Mouse (Mus musculus): Measurements from ENCODE around the gene Cops3.
"Not testable (repeated sequence)": the region's sequence is repeated elsewhere in the genome, so short reads cannot be mapped to it uniquely, and the experiment has no call there.

Gene Cops3

GRCm38 (mm10) chr11:59839459-59840126, at the start of gene Cops3:
Gene Cops3, minus strand, starts transcription at chr11:59839838.
- peak; percentile 96 for DNase-seq (ENCODE audit: low read depth, low spot score)

DNA sequence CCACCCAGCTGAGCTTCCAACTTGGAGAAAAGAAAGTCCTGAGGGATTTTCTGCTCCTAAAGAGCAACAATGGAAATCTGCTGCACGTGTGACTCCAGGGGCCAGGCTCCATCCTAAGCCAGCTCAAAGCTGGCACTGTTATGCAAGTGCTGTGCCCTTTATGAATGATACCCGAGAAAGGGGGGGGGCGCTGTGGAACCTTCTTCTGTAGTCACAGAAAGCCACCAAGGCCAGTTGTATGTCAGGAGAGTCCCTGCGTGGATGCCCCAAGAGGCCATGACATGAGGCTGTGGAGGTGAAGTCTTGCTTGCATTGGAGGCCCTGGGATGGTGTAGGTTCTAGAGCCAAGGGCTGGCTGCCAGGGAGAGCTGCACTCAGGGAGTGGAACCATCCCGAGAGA, 48.5 kb upstream of the Cops3 start:
- DNase-seq (ENCODE audit: low read depth, low spot score) = no peak

GRCm38 (mm10) chr11:59886952-59887351, 47.3 kb upstream of the Cops3 start:
- DNase-seq (ENCODE audit: low read depth, low spot score) = no peak

DNA sequence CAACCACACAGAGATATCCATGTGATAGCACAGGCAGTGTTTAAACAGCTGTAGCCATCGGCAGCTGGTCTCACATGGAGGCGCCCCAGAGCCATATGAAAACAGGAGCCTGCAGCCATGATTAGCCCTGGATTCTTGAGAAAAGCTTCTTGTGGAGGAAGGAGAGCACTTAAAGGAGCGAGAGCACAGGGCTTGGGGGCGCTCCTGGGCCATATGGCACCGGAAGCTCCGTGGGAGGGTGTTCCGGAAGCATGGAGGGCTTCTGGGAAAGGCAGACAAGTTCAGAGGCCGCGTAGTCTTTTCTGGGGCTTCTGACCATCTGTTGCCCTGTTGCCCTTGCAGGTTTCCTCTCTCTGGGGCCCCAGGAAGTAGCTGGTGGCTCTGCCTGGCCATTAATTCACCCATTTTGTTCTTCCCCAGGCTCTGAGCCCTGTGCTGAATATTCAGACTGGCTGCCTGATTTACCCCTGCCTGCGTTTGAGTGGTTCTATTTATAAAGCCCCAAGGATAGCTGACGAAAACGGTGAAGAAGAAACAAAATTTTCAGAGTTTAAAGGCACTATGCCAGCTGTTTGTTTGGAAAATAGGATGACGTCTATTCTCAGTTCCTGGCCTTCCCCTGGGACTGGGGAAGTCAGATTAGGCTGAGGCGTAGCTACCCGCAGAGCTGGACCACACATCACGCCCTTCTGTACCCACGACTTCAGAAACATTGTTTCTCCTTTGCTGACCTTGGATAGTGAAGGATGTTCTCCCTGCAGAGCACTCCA, 45.8 kb upstream of the Cops3 start:
- DNase-seq (ENCODE audit: low read depth, low spot score) = peak; percentile 13

DNA sequence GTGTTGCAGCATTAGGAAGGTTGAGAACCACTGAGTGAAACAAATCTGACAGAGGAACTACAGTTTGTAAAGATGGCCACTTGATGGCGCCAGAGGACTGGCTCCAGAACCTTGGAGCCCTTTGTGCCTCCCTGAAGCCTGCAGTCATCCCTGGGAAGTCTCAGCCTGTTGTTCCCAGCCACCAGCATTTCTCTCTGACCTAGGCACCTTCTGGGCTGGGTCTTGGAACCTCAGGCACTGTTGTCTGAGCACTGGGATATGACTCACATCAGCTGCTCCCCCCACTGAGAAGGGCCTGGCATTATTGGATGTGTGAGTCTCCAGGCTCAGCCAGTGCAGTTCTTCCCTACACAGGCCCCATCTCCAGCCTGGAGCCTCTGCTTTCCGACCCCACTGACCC, 40.4 kb upstream of the Cops3 start:
- peak; percentile 89 for DNase-seq (ENCODE audit: low read depth, low spot score)

GRCm38 (mm10) chr11:59872124-59872523, 32.5 kb upstream of the Cops3 start:
- DNase-seq (ENCODE audit: low read depth, low spot score) = no peak

DNA sequence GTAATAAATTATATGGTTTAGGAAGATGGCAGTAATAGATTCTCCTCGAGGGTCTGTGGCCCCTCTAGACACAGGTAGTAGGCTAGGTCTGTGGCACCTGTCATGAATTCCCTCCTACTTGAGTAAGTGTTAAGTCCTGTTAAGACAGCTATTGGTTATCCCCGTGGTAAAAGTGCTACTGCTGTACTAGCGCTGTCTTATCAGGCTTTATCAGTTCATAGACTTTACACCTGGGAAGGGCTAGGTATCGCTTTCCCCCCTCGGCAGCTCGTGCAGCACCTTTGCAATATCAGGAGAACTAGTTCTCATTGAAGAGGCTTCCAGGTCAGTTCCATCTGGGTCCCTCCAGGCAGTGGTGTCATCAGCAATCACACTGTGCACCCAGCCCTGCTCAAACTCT, 24.7 kb upstream of the Cops3 start:
- no peak for DNase-seq (ENCODE audit: low read depth, low spot score)

GRCm38 (mm10) chr11:59860467-59860866, 20.8 kb upstream of the Cops3 start:
- DNase-seq (ENCODE audit: low read depth, low spot score) = no peak

DNA sequence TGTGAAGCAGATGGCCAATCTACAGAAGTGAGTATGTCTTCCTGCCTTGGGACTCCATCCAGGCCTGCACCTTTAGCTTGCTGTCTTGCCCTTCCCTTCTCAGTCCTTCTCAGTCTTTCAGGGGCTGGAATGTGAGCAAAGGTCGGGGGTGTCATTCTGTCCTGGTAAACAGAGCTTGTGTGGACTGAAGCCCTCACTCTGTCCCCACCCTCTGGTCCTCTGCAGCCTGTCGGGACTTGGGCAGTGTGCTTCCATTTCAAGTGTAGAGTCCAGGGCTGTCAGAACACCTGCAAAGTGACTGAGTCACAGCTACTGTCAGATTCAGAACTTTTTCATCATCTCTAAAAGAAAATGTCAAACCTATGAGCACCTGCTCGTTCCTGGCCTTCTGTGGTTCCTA, 13.2 kb upstream of the Cops3 start:
- DNase-seq (ENCODE audit: low read depth, low spot score) = no peak

DNA sequence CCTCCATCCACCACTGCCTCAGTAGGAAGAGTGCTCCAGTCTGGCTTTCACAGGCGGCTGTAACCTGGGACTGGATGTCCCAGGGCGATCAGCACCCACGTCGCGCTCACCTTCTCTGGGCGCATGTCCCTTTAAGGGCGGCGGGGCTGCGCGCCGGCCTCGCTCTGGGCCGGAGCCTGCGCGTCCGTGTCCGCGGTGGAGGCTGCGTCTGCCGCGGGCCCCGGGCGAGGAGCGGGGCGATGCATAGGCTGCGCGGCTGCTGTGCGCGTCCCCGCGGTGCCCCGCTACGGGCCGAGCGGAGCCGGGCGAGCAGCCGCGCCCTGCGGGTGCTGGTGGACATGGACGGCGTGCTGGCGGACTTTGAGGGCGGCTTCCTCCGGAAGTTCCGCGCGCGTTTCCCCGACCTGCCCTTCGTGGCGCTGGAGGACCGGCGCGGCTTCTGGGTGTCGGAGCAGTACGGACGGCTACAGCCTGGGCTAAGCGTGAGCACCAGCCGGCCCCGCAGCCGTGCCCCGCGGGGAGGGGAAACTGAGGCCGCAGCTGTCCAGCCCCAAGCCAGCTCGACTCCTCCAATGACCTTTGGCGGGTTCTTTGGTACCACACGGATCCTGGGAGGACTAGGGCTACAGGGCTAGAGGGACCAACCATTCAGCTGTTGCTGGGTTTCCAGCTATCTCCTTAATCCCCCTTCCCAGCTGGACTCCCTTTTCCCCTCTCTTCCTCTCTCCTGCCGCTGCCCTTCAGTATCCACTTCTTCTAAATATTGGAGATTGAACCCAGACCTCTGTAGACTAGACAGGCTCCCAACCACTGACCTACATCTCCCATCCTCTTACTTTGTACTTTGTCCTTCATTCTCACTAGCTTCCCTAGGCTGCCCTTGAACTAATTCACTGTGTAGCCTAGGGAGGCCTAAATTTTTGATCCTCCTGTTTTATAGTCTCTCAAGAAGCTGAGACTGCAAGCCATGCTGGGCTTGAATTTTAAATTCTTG, 8.6 kb upstream of the Cops3 start:
- DNase-seq (ENCODE audit: low read depth, low spot score) = peak; percentile 56

DNA sequence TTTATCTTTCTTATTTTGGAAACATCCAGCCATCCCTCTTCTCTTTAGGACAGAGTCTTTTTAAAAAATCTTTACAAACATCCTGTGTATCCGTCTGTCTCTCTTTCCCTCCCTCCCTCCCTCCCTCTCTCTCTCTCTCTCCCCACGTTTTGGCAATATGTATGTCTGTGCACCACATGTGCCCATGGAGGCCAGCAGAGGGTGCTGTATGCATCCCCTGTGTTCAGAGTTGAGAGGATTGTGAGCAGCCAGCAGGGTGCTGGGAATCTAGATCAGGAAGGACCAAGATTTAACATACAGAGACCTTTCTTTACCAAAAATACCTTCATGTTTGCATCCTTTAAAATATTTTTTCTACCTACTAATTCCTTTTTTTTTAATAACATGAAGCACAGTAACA, 7.5 kb upstream of the Cops3 start:
- DNase-seq (ENCODE audit: low read depth, low spot score) = peak; percentile 64

DNA sequence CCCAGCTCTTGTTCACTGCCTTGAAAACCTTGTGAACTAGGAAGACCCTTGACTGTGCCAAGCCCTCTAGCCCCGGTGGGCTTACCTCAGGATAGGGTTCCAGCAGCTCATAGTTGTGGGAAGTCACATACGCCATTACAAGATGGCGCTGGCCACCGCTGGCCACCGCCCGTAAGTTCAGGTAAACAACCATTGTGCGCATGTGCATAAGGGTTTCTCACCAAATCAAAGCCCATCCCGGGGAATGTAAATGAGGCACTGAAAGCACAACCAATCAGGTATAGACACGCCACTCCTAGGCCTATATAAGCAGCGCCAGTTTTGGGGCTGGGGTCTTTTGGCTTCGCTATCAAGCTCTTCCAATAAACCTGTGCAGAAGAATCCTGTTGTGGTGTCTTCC, 6.7 kb upstream of the Cops3 start:
- DNase-seq (ENCODE audit: low read depth, low spot score) = no peak

GRCm38 (mm10) chr11:59839008-59839458, 605 bp downstream of the Cops3 start, which contains the start of gene Nt5m:
Gene Nt5m, plus strand, starts transcription at chr11:59839447.
- peak; percentile 92 for DNase-seq (ENCODE audit: low read depth, low spot score)

- no peak for DNase-seq (ENCODE audit: low read depth, low spot score)
These were observed 1.2 kb downstream of the Cops3 start for GRCm38 (mm10) chr11:59838426-59838825.

DNA sequence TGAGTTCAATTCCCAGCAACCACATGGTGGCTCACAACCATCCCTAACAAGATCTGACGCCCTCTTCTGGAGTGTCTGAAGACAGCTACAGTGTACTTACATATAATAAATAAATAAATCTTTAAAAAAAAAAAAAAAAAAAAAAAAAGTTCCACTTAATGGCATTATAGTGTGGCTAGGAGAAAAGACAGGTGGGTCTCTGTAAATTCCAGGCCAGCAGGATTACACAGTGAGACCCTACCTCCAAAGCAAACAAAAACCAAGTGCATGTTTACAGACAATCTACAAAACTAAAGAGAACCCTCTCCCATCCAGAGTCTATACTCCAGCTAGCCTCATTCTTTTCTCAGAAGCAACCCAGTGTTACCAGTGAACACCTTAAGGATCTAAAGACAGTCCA, 1.8 kb downstream of the Cops3 start:
- not testable (repeated sequence) for DNase-seq (ENCODE audit: low read depth, low spot score)

GRCm38 (mm10) chr11:59821625-59822024, 18.0 kb downstream of the Cops3 start:
- no peak for DNase-seq (ENCODE audit: low read depth, low spot score)

DNA sequence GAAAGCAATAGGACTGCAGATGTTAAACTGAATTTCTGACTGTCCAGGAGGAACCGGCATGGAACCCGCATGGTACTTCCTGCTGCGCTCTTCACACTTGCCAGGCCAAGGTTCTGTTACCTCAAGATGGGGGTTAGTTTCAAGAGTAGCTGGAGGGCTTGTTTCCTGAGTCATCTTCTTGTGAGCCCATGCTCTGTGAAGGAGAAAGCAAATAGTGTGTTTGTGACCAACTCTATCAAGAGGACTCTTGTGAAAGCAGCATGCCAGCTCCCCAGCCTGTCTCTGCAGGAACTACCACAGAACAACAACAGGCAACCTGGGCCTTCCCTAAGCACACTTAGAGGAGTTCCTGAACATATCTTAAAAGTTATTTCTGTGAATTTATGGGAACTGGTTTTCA, 21.7 kb downstream of the Cops3 start:
- no peak for DNase-seq (ENCODE audit: low read depth, low spot score)

DNA sequence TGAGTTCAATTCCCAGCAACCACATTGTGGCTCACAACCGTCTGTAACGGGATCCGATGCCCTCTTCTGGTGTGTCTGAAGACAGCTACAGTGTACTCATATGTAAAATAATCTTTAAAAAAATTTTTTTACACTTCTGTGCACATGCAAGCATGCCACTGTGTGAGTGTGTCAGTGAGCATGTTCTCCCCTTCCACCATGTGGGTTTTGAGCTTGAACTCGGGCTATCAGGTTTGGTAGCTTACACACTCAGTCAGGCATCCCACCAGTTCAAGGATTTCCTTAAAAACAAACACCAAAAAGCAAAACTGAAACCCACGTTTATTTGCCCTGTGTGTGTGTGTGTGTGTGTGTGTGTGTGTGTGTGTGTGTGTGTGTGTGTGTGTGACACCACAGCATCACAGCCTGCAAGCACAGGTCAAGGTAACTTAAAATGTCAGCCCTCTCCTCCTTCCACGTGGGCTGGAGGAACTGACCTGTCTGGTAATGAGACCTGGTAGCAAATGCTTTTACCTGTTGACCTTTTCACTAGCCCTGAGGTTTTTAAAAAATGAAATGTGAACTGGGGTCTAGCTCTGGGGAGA, 24.1 kb downstream of the Cops3 start:
- DNase-seq (ENCODE audit: low read depth, low spot score) = no peak

GRCm38 (mm10) chr11:59814936-59815335, 24.7 kb downstream of the Cops3 start:
- no peak for DNase-seq (ENCODE audit: low read depth, low spot score)

- DNase-seq (ENCODE audit: low read depth, low spot score) = no peak
These were observed 25.3 kb downstream of the Cops3 start for GRCm38 (mm10) chr11:59814311-59814710.

DNA sequence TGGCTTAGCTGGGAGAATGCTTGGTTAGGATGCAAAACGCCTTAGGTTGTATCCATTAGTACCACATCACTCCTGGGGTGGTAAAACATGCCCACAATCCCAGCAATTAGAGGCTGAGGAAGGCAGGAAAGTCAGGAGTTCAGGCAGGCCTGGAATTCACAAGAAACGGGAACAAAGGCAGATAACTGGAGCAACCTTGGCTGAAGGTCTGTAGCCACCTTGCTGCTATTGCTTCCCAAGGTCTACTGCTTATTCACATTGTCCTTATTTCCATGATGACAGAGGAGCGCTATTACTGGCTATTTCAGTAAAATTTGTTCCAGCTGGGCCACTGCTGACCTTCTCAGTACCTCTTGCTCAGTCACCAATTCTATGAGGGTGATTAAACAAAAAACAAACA, 26.4 kb downstream of the Cops3 start:
- no peak for DNase-seq (ENCODE audit: low read depth, low spot score)

DNA sequence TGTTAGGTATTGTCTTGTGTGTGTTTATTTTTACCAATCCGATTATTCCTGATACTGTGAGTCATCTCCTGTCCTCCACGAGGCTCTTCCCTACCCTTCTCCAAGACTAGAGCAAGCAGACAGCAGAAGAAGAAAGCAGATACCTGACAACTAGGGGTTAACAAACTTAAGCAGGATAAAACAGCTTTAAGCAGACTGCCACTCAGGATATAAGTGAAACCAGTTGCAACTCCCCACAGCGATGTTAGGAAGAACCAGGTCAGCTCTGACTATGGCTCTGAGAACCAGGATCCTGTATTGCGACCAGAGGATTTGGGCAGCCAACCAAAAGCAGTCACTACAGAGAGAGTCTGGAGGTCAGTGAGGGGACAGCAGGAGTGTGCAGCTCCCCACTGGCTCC, 28.4 kb downstream of the Cops3 start:
- DNase-seq (ENCODE audit: low read depth, low spot score) = no peak

Measured in forelimb bud, embryonic 11.5 days (tissue).